Mouse (Mus musculus) embryo, embryonic 11 days (tissue): ENCODE measurements around the gene a.

Experiments used
- DNase-seq: peaks from one replicate; pipeline ENCODE4 v3.0.0-alpha.2; 2015

a gene

DNA sequence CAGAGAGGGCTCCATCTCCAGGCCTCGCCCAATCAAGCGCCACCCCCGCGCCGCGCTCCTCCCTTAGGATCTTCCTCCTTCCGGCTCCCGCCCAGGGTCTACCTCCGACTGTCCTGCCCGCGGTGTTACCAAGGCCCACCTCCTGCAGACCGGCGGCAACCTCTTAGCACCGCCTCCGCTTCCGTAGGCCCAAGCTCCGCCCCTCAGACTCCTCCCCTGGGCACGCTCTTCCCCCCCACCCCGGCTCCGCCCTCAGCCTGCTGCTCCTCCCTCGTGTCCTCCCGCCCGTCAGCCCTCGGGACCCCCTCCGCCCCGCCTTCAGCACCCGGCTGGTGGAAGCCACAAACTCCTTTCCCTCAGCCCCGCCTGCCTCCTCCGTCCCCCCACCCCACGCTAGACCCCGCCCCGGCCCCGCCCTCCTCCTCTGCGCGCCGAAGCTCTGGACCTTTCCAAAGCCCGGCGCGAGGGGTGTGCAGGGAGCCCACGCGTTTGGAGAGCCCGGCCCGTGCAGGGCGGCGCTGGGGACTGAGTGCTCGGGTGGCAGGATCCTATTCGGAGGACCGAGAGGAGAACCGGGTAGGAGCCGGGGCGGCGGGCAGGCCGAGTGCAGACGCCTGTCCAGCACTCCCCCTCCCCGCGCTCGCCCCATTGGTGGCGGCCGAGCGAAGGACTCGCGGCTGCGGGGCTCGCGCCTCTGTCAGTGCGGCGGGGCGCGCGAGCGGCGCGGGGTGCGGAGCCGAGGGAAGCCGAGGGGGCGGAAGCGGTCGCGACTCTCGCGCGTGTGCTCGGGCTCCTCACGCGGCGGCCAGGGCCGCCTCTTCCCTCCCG, at the start of gene a, which contains the start of gene Raly:
Gene a, plus strand, starts transcription at position 747 of the 828 bp plus-strand sequence.
Gene Raly, plus strand, starts transcription at position 441 of the 828 bp plus-strand sequence.
- DNase-seq: peak; percentile 99

- DNase-seq: peak; percentile 29
Measured at GRCm38 (mm10) chr2:154742911-154743819, 48.0 kb upstream of the a start.

DNA sequence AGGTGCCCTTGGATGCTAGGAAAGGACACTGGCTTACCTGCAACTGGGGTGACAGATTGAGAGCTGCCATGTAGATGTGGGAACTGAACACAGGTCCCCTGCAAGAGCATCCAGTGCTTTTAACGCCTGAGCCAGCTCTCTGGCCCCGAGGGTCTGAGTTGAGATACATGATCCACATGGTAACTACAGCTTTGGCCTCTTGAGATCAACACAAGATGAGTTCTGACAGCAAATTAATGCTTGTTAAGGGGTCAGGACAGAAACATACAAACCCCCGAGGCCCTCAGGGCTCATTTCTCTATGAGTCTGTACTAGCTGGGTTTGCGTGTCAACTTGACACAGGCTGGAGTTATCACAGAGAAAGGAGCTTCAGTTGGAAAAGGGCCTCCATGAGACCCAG, 47.3 kb upstream of the a start:
- DNase-seq: no peak

GRCm38 (mm10) chr2:154748383-154748782, 42.8 kb upstream of the a start:
- DNase-seq: no peak

DNA sequence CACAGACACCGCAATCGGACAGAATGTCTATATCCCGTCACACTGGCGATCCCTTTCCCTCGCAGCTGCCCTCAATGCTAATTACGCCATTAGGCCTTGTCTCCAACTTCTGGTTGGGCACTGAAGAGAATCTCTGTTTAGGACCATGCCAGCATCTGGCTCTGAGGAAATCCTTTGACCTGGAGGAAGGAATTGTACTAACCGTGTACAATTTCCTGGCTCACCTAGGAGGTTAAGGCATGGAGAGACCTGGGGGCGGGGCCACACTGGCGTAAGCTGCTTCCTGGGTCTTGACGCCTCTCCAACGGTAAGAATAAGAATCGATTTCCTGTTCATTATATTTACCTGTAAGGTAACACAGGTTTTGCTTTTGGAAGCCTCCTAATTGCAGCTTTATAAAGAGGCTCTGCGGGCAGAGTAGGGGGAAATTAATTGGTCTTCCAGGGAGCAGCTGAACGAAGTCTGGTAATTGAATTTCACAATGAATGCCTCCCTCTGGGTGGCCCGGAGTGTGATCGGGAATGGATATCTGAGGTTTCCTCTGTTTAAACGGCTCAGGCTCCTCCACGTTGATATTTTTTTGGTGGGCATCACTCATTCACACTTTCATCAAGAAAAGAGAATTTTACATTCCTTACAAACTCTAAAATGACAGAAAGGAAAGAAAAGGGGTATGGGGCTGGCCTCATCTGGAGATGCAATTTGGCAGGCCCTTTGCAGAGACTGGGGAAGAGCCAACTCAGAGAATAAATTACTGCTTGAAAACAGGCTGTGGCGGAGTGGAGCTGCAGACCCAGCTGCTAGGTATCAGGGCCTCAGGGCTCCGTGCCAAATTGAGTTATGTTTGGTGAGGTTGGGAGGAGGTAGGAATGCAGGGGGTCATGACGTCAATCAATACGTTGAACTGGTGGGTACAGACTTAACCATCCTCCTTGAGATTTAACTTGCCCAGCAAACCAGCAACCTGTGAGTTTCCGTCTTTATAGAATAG, 41.9 kb upstream of the a start:
- DNase-seq: peak; percentile 65

GRCm38 (mm10) chr2:154751924-154752323, 39.3 kb upstream of the a start:
- DNase-seq: peak; percentile 28

- no peak for DNase-seq
Measured at GRCm38 (mm10) chr2:154754068-154754560, 37.1 kb upstream of the a start.

DNA sequence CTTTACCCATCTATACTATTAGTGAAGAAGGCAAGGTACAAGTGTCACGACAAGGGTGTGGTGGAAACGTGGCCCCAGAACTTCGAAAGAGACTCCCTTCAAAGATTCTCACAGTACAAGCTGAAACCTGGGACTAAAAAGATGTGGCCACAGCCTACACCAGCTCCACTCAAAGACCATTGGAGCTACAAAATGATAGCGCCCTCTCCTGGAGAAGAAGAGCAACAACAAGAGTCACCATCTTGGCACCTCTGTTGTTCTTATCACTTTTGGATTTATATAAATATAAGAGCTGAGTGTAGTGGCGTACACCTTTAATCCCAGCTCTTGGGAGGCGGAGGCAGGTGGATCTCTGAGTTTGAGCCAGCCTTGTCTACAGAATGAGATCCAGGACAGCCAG, 35.4 kb upstream of the a start:
- DNase-seq: no peak

GRCm38 (mm10) chr2:154757691-154758090, 33.5 kb upstream of the a start:
- no peak for DNase-seq

DNA sequence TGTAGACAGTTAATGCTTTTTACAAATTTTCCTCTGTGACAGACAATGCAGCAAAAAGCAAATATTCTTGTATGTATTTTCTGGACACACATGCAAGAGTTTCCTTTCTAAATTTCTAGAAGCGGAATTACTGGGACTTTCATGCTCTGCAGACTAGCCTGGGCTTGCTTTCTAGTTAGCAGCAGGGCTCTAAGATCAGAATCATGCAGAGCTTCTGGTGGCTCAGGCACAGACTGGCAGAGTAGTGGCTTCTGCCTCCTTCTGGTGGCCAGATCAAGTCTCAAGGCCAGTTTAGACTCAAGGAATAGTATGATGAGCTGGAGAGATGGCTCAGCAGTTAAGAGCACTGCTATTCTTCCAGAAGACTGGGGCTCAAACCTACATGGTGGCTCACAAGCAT, 32.7 kb upstream of the a start:
- no peak for DNase-seq

DNA sequence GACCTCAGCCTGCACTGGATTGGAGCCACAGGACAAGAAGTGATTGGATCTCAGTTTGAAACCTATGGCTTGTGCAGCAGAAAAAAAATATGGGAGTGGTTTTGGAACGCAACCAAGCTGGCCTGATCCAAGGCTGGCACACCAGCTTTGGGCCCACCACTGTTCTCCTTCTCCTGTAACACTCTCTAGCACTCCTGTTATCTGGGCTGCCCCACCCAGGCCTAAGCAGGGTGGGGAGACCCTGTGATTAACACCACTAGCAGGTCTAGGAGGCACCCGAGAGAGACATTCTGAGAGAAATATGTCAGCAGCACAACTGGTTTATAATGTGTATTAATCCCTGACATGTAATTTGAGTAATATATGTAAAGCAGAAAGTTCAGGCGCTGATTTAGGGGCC, 28.0 kb upstream of the a start:
- DNase-seq: no peak

DNA sequence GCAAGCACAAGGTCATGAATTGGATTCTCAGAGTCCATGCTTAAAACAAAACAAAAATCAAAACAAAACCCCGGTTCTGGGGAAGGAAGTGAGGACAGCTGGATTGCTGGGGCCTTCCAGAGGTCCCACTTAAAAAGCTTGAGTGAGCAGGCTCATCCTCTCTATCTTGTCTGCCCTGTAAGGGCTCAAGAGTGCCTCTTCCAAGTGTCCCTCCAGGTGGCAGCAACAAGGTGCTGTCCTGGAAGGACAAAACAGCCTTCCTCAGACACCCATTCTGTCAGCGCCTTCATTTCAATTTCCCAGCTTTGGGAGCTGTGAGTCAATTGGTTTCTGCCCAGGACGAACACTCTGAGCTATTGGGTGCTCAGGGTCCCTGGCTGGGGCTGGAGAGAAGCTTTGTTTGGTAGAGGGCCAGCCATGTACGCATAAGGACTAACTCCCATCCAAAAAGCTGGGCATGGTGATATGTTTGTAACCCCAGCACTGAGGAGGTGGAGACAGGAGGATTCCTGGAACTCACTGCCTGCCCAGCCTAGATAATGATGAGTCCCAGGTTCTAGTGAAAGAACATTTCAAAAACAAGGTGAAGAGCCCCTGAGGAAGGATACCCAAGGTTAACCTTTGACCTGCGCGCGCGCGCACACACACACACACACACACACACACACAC, 26.2 kb upstream of the a start:
- DNase-seq: no peak

DNA sequence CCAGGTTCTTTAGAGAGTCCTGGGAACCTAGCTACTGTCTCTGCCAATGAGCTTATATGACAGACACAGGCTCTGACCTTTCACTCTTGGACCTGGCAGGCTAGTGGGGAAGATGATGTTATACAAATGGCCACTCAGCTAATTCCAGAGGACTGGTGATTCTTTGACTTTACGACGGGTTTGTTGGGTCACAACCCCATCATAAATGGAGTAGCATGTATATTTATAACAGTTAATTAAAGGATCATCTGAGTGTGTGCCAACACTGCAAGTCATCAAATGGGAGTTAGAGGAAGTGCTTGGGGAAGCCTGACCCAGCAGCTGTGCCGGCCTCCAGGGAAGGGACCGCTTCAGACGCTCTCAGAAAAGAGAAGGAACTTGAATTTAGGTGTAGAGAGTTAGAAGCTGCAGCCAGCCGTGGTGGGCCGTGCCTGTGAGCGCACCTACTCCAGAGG, 25.6 kb upstream of the a start:
- no peak for DNase-seq

- no peak for DNase-seq
Measured at GRCm38 (mm10) chr2:154767051-154767450, 24.2 kb upstream of the a start.

GRCm38 (mm10) chr2:154769930-154770329, 21.3 kb upstream of the a start, which contains the start of gene Gm14214:
Gm14214 (minus strand) TSS chr2:154770030.
- no peak for DNase-seq

DNA sequence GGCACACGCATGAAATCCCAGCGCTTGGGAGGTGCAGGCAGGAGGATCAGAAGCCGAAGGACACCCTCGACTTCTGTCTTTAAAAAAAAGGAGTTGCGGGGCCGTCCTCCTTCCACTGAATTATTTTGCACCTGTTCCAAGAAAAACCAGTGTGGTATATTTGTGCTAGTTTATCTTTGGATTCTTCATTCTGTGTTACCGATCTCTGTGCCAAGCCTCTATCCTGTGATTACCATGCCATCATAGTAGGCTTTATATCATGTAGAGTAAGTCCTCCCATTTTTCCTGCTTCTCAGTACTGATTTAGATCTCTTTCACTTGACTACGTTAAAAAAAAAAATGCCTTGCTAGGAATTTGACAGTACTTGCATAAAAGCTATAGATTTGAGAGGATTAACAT, 19.6 kb upstream of the a start:
- DNase-seq: no peak

DNA sequence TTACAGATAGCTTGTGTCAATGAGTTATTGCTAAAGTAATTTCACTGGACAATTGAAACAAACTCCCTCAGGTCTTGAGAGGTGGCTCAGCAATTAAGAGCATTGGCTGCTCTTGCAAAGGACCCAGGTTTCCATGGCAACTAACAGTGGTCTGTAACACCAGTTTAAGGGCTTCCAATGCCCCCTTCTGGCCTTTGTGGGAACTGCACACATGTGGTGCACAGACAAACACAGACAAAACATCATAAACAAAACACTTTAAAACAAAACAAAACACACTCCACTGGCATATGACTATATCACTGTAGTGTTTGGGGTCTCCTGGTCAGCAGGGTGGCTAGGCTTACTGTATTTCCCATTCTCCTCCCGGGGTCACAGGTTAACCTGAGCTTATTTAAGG, 17.2 kb upstream of the a start:
- peak; percentile 70 for DNase-seq

DNA sequence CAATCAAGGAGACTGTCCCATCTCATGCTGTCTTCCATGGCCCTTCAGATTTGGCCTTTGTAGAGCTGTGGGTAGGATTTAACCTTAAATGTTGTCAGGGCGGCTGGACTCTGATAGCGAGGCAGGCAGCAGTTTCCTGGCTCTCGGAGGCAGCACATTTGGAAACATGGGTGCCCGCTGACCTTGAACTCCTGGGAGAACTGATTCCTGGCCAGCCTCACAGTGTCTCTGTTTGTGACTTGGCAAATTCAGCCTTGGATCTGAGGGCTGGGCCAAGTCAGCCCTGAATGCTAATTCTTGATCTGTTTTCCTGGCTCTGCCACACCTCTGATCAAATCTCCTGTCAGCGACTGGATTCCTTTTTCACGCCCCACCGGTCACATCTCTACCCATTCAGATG, 14.7 kb upstream of the a start:
- no peak for DNase-seq

GRCm38 (mm10) chr2:154779648-154780047, 11.6 kb upstream of the a start:
- no peak for DNase-seq

GRCm38 (mm10) chr2:154782361-154782760, 8.8 kb upstream of the a start:
- DNase-seq: no peak

GRCm38 (mm10) chr2:154782856-154783650, 8.1 kb upstream of the a start:
- DNase-seq: no peak
